Mouse (Mus musculus): Measurements from ENCODE around the gene Fggy. TPM values are rescaled to one million over a fixed set of nuclear protein-coding genes. Genes with fewer than 3 reads are reported as not detected.

Fggy gene
- polyA plus RNA-seq, 1 experiment from 2014 or later = 5.6 TPM

- ATAC-seq = no peak
- Histone ChIP-seq H3K27ac (ENCODE audit: low read length) (no peak overlapping the region), H3K9ac (replicated peaks; ENCODE audit: low read depth, low read length) (no peak overlapping the region), H3K36me3 (ENCODE audit: control insufficient read depth, insufficient read depth) (no peaks in the 10 kb centered on the region), H3K27me3 (replicated peaks; ENCODE audit: control insufficient read depth, insufficient read depth, low read length) (no peaks in the 10 kb centered on the region), H3K4me3 (replicated peaks; ENCODE audit: low read length) (no peak overlapping the region), H3K4me1 (replicated peaks; ENCODE audit: control insufficient read depth, insufficient read depth, low read length) (peaks cover 5% of the 10 kb centered on the region; the same call in 1 of the 2 replicates), H3K9me3 (ENCODE audit: control insufficient read depth, low read length) (no peaks in the 10 kb centered on the region), H3K4me2 (ENCODE audit: low read length) (no peak overlapping the region)
These were observed 289.9 kb downstream of the Fggy start for GRCm38 (mm10) chr4:95847219-95847618.

DNA sequence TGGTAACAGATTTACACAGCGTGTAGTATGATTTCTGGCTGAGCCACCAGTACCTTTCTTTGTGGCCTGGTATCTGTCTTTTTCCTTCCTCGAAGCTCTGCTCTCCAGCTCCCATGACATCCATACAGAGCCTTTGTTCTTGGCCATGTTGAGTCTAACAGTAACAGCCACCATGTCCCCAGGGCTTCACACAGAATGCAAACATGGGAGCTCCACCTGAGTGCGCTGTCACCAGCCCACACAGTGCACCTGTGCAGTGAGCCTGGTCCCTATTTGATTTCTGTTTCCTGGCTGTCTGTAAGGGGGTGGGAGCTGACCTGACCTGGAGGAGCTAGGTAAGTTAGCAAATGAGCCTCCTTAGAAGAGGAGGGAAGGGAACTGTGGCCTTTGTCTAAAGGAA, 290.4 kb downstream of the Fggy start:
- Histone ChIP-seq H3K4me2 (ENCODE audit: low read length) (no peak overlapping the region), H3K4me1 (replicated peaks; ENCODE audit: control insufficient read depth, insufficient read depth, low read length) (peaks cover 5% of the 10 kb centered on the region; the same call in 1 of the 2 replicates), H3K27me3 (replicated peaks; ENCODE audit: control insufficient read depth, insufficient read depth, low read length) (no peaks in the 10 kb centered on the region), H3K27ac (ENCODE audit: low read length) (no peak overlapping the region), H3K9me3 (ENCODE audit: control insufficient read depth, low read length) (no peaks in the 10 kb centered on the region), H3K4me3 (replicated peaks; ENCODE audit: low read length) (no peak overlapping the region), H3K9ac (replicated peaks; ENCODE audit: low read depth, low read length) (no peak overlapping the region), H3K36me3 (ENCODE audit: control insufficient read depth, insufficient read depth) (no peaks in the 10 kb centered on the region)
- ATAC-seq = no peak
- 87% methylated on average over 3 of the region's 3 CpGs for WGBS

GRCm38 (mm10) chr4:95849497-95849896, 292.2 kb downstream of the Fggy start:
- Histone ChIP-seq H3K9me3 (ENCODE audit: control insufficient read depth, low read length) (no peaks in the 10 kb centered on the region), H3K4me2 (ENCODE audit: low read length) (no peak overlapping the region), H3K9ac (replicated peaks; ENCODE audit: low read depth, low read length) (no peak overlapping the region), H3K4me1 (replicated peaks; ENCODE audit: control insufficient read depth, insufficient read depth, low read length) (peaks cover 5% of the 10 kb centered on the region; the same call in 1 of the 2 replicates), H3K27ac (ENCODE audit: low read length) (no peak overlapping the region), H3K4me3 (replicated peaks; ENCODE audit: low read length) (no peak overlapping the region), H3K36me3 (ENCODE audit: control insufficient read depth, insufficient read depth) (no peaks in the 10 kb centered on the region), H3K27me3 (replicated peaks; ENCODE audit: control insufficient read depth, insufficient read depth, low read length) (no peaks in the 10 kb centered on the region)
- ATAC-seq = no peak
- 77% methylated on average over 5 of the region's 5 CpGs for WGBS

DNA sequence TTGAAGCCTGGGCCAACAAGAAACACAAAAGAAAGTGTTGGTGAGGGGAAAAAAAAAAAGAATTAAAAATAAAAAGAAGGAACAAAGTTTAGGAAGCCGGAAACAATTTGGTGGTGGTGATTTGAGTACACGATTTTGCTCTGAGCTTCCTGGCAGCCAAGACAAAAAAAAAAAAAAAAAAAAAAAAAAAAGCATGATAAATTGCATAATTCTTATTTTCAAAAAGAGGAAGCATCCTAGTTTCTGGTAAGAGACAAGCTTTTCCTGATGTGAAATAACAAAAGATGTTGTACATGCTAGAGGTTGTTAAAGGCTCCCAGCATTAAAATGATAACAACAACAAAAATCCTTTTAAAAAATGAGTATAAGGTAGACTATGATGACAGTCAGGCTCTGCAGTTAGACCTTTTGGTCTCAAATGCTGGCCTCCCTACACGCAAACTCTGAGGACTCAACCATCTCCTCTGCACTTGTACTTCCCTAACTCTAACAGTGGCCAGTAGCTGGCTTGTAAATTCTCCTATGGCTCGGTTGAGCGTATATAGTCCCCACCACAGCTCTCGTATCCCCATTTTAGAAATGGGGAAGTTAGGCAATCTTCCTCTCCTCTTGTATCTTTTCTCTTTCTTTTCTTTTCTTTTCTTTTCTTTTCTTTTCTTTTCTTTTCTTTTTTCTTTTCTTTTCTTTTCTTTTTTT, 292.9 kb downstream of the Fggy start:
- 86% methylated on average over 6 of the region's 6 CpGs for WGBS
- ATAC-seq = no peak
- peaks cover 5% of the 10 kb centered on the region; the same call in 1 of the 2 replicates for H3K4me1 ChIP-seq (replicated peaks; ENCODE audit: control insufficient read depth, insufficient read depth, low read length)

DNA sequence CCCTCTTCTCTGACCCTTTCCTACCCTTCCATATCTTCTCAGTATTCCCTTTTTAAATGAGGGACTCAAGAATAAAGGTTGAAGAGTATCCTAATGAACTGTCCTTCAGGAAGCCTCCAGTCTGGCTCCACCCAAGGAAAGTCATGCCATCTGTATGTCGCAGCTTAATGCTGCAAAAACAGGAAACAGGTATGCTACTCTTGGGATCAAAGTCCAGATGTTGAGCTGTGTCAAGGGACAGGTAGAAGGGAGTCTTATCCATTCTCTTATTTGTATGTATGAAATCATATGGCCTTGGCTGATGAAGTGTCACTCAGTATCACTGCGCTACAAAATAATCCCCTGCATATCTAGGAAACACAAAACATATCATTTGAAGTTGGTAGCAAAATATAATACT, 294.9 kb downstream of the Fggy start:
- WGBS = 96% methylated on average over 2 of the region's 2 CpGs
- Histone ChIP-seq H3K4me3 (replicated peaks; ENCODE audit: low read length) (no peak overlapping the region), H3K27me3 (replicated peaks; ENCODE audit: control insufficient read depth, insufficient read depth, low read length) (no peaks in the 10 kb centered on the region), H3K36me3 (ENCODE audit: control insufficient read depth, insufficient read depth) (no peaks in the 10 kb centered on the region), H3K4me2 (ENCODE audit: low read length) (no peak overlapping the region), H3K4me1 (replicated peaks; ENCODE audit: control insufficient read depth, insufficient read depth, low read length) (no peaks in the 10 kb centered on the region), H3K9me3 (ENCODE audit: control insufficient read depth, low read length) (no peaks in the 10 kb centered on the region), H3K9ac (replicated peaks; ENCODE audit: low read depth, low read length) (no peak overlapping the region), H3K27ac (ENCODE audit: low read length) (no peak overlapping the region)
- ATAC-seq = no peak

More for the DNA sequence above, 292.9 kb downstream of the Fggy start:
- Histone ChIP-seq H3K4me2 (ENCODE audit: low read length) (no peak overlapping the region), H3K9me3 (ENCODE audit: control insufficient read depth, low read length) (no peaks in the 10 kb centered on the region), H3K9ac (replicated peaks; ENCODE audit: low read depth, low read length) (no peak overlapping the region), H3K27ac (ENCODE audit: low read length) (no peak overlapping the region), H3K36me3 (ENCODE audit: control insufficient read depth, insufficient read depth) (no peaks in the 10 kb centered on the region), H3K4me3 (replicated peaks; ENCODE audit: low read length) (no peak overlapping the region), H3K27me3 (replicated peaks; ENCODE audit: control insufficient read depth, insufficient read depth, low read length) (no peaks in the 10 kb centered on the region)

DNA sequence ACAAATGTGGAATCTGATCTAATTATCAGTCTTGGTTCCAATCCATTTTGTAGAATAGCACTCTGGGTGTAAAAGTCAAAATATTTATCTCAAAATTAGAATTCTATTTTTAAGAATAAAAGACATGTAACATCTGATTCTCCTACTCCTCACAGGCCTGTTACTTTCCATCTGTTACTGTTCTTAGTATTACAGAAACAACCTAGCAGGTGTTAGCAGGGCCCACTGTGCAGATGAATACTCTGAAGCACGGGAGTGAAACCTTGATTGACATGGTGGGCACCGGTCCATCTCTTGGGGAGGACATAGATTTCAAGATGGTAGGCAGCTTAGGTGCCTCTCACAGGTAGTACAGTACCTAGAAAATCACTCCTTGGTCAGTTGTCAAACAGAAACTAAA, 298.7 kb downstream of the Fggy start:
- peak; percentile 71 for ATAC-seq
- WGBS = 56% methylated on average over 2 of the region's 2 CpGs
- no peaks in the 10 kb centered on the region for H3K27me3 ChIP-seq (replicated peaks; ENCODE audit: control insufficient read depth, insufficient read depth, low read length)

DNA sequence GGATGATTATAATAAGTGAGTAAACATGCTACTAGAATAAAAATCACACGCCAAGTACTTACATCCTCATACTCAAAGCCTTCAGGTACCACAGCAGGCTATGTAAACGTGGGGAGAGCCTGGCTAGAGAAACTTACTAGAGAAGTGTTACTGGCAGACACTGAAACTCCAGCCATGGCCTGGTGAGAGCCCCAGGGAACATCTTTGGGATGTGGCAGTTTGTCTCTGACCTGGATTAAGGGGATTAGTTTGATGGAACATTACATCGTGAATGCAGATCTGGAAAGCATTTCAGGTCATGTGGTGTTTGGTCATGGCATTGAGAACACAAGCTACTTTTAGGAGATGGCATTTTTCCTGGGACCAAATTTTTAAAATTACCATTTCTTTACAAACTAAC, 303.3 kb downstream of the Fggy start:
- H3K4me2 ChIP-seq (ENCODE audit: low read length) = no peak overlapping the region
- peaks cover 12% of the 10 kb centered on the region for H3K4me1 ChIP-seq (replicated peaks; ENCODE audit: control insufficient read depth, insufficient read depth, low read length)
- no peaks in the 10 kb centered on the region for H3K9me3 ChIP-seq (ENCODE audit: control insufficient read depth, low read length)
- no peaks in the 10 kb centered on the region for H3K36me3 ChIP-seq (ENCODE audit: control insufficient read depth, insufficient read depth)
- ATAC-seq = no peak
- no peak overlapping the region for H3K27ac ChIP-seq (ENCODE audit: low read length)
- H3K9ac ChIP-seq (replicated peaks; ENCODE audit: low read depth, low read length) = no peak overlapping the region
- no peak overlapping the region for H3K4me3 ChIP-seq (replicated peaks; ENCODE audit: low read length)
- 47% methylated on average over 3 of the region's 3 CpGs for WGBS
- H3K27me3 ChIP-seq (replicated peaks; ENCODE audit: control insufficient read depth, insufficient read depth, low read length) = no peaks in the 10 kb centered on the region

More for the DNA sequence above, 298.7 kb downstream of the Fggy start:
- Histone ChIP-seq H3K4me2 (ENCODE audit: low read length) (no peak overlapping the region), H3K27ac (ENCODE audit: low read length) (no peak overlapping the region), H3K4me3 (replicated peaks; ENCODE audit: low read length) (no peak overlapping the region), H3K9me3 (ENCODE audit: control insufficient read depth, low read length) (no peaks in the 10 kb centered on the region), H3K36me3 (ENCODE audit: control insufficient read depth, insufficient read depth) (no peaks in the 10 kb centered on the region), H3K4me1 (replicated peaks; ENCODE audit: control insufficient read depth, insufficient read depth, low read length) (0 out of 2 replicates have a peak, but pooled peaks cover 3% of the 10 kb centered on the region), H3K9ac (replicated peaks; ENCODE audit: low read depth, low read length) (no peak overlapping the region)

- Histone ChIP-seq H3K9me3 (ENCODE audit: control insufficient read depth, low read length) (no peaks in the 10 kb centered on the region), H3K4me1 (replicated peaks; ENCODE audit: control insufficient read depth, insufficient read depth, low read length) (peaks cover 15% of the 10 kb centered on the region), H3K4me3 (replicated peaks; ENCODE audit: low read length) (no peak overlapping the region), H3K9ac (replicated peaks; ENCODE audit: low read depth, low read length) (no peak overlapping the region), H3K36me3 (ENCODE audit: control insufficient read depth, insufficient read depth) (no peaks in the 10 kb centered on the region), H3K4me2 (ENCODE audit: low read length) (no peak overlapping the region), H3K27ac (ENCODE audit: low read length) (no peak overlapping the region), H3K27me3 (replicated peaks; ENCODE audit: control insufficient read depth, insufficient read depth, low read length) (no peaks in the 10 kb centered on the region)
- no peak for ATAC-seq
- 32% methylated on average over 4 of the region's 4 CpGs for WGBS
These were observed 303.8 kb downstream of the Fggy start for GRCm38 (mm10) chr4:95861074-95861473.

DNA sequence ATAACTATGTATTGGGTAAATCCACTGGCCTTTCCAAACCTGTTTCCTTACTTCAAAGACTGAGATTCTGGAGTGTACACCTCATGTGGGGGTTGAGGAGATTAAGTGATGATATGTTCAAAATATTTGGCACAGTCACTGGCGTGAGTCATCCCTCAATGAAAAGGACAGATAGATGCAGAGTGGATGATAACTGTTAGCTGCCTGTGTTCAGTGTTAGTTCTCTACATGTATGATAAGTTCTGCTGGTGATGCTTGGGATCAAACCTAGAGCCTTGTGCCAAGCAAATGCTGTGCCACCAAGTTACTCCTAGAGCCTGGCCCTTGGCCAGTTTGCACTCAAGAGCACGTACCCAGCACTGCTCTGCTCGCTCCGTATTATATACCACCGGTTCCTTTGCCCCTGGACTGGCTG, 304.4 kb downstream of the Fggy start:
- peaks cover 15% of the 10 kb centered on the region for H3K4me1 ChIP-seq (replicated peaks; ENCODE audit: control insufficient read depth, insufficient read depth, low read length)
- no peak overlapping the region for H3K4me3 ChIP-seq (replicated peaks; ENCODE audit: low read length)
- 62% methylated on average over 5 of the region's 5 CpGs for WGBS
- H3K27me3 ChIP-seq (replicated peaks; ENCODE audit: control insufficient read depth, insufficient read depth, low read length) = no peaks in the 10 kb centered on the region
- peak; percentile 43 for ATAC-seq
- no peaks in the 10 kb centered on the region for H3K36me3 ChIP-seq (ENCODE audit: control insufficient read depth, insufficient read depth)
- H3K27ac ChIP-seq (ENCODE audit: low read length) = no peak overlapping the region
- H3K4me2 ChIP-seq (ENCODE audit: low read length) = no peak overlapping the region
- H3K9ac ChIP-seq (replicated peaks; ENCODE audit: low read depth, low read length) = no peak overlapping the region
- no peaks in the 10 kb centered on the region for H3K9me3 ChIP-seq (ENCODE audit: control insufficient read depth, low read length)
